Mouse (Mus musculus) midbrain, embryonic 11.5 days (tissue): ENCODE results near the gene Nckap1l. TPM values are rescaled to one million over a fixed set of nuclear protein-coding genes. Genes with fewer than 3 reads are reported as not detected.

Source experiments
- ATAC-seq: fragments of 200-750 bp; cut with Nextera tagmentation; 2 replicates; pipeline ENCODE4 v1.8.0; 2017; ENCODE audit warnings: moderate TSS enrichment, moderate library complexity; ENCODE audit not compliant: low FRiP score
- DNase-seq: peaks from one replicate; pipeline ENCODE4 v3.0.0; 2015; ENCODE audit warnings: low spot score; ENCODE audit errors: missing footprints
- H3K27ac ChIP-seq: fragments of 300-500 bp; sonication (generic); 2 replicates; pipeline ENCODE4 v1.5.1; 2014; ENCODE audit warnings: low read depth, low read length
- H3K27me3 ChIP-seq: fragments of 300-500 bp; sonication (generic); 2 replicates; pipeline ENCODE4 v1.6.1; 2014; ENCODE audit warnings: mild to moderate bottlenecking, low read length, moderate library complexity, mixed read lengths; ENCODE audit not compliant: control insufficient read depth, insufficient read depth
- H3K36me3 ChIP-seq: fragments of 300-500 bp; sonication (generic); 2 replicates; pipeline ENCODE4 v1.6.1; 2014; ENCODE audit warnings: mild to moderate bottlenecking, low read length, moderate library complexity, mixed read lengths; ENCODE audit not compliant: control insufficient read depth, insufficient read depth
- H3K4me1 ChIP-seq: fragments of 300-500 bp; sonication (generic); 2 replicates; pipeline ENCODE4 v1.6.1; 2014; ENCODE audit warnings: low read length; ENCODE audit not compliant: control insufficient read depth, insufficient read depth
- H3K4me2 ChIP-seq: fragments of 300-500 bp; sonication (generic); 2 replicates; pipeline ENCODE4 v1.6.1; 2014; ENCODE audit warnings: mild to moderate bottlenecking, moderate library complexity
- H3K4me3 ChIP-seq: fragments of 300-500 bp; sonication (generic); 2 replicates; pipeline ENCODE4 v1.5.1; 2014; ENCODE audit warnings: low read depth, low read length
- H3K9ac ChIP-seq: fragments of 300-500 bp; sonication (generic); 2 replicates; pipeline ENCODE4 v1.6.1; 2014; ENCODE audit warnings: low read length
- H3K9me3 ChIP-seq: fragments of 300-500 bp; sonication (generic); 2 replicates; pipeline ENCODE4 v1.6.1; 2016; ENCODE audit warnings: low read length; ENCODE audit not compliant: control insufficient read depth
- WGBS: fragments of 180-500 bp; shearing (Covaris S2); extraction: QIAGEN DNeasy Blood & Tissue Kit; methylation state at CpG from one replicate; pipeline ENCODE4 v1.1.7; 2014; 5-methylcytosine and 5-hydroxymethylcytosine counted together
- polyA plus RNA-seq: library from polyadenylated mRNA; unstranded; fragments of >200 nt; fragmentation: Nextera tagmentation; extraction: Ambion mirVana; gene quantifications from 2 replicates; pipeline ENCODE4 v1.2.1, GENCODE M21; 2014

Nckap1l gene
- polyA plus RNA-seq, 1 experiment from 2014 or later: 2.7 TPM

DNA sequence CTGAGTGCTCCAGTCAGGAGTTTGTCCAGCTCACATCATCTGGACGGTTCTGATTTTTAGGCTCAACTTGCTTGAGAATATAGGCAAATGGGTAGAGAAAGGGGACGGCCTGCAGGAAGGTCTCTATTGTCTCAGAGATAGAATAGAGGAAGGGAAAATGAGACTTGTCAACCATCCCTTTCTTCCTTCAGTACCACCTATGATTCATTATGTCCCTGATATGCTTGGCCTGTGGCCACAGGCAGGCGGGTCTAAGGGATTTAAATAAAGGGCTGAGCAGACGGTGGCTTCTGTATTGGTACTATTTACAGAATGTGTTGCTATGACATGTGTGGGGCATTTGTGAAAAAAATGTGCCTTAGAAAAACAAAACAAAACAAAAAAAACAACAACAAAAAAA lies 34.7 kb downstream of the Nckap1l start:
- Histone ChIP-seq H3K4me3 (no peak overlapping the region), H3K36me3 (no peaks in the 10 kb centered on the region), H3K27me3 (no peaks in the 10 kb centered on the region), H3K9me3 (no peaks in the 10 kb centered on the region), H3K4me1 (peaks cover 7% of the 10 kb centered on the region; the same call in 1 of the 2 replicates), H3K9ac (no peak overlapping the region), H3K27ac (no peak overlapping the region), H3K4me2 (no peak overlapping the region)
- WGBS: 64% methylated on average over 4 of the region's 4 CpGs
- ATAC-seq (no peak), DNase-seq (no peak)

DNA sequence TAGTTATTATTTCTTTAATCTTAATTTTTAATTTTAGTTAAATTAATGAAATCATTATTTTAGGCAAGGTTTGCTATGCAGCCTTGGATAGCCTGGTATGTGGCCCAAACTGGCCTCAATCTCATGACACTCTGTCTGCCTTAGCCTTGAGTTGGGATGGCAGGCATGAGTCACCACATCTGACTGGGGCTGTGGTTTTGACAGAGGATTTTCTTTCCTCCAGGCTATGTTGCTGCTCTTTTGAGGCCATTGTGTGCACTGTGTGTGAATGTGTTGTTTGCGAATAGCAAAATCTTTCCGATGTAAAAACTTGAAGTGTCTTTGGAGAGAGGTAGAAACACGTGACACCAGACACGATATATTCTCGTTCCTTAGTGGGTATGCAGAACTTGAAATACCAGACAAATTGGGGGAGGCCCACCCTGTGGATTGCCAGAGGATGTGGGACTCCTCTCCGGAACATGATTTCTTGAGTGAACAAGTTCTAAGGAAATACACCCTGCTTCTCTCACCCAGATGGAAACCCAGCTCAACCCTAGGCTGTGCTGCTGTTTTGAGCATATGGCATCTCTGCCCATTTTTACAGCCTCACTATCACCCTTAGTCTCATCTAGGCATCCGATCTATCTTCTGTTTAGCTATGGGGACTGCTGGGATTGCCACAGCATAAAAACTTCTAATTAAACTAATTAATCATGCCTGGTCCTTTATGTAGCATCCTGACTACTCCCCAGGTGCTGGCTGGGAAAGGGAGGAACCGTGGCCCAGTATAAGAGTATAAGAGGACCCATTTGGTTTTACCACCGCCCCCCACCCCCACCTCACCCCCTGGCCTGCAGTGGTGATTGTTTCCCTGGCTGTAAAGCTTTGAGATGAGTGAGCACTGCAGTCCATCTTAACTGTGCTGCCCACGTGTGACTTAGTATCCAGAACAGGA lies 42.9 kb downstream of the Nckap1l start:
- Histone ChIP-seq H3K27me3 (no peaks in the 10 kb centered on the region), H3K36me3 (no peaks in the 10 kb centered on the region), H3K4me2 (no peak overlapping the region), H3K9ac (no peak overlapping the region), H3K9me3 (no peaks in the 10 kb centered on the region), H3K4me1 (0 out of 2 replicates have a peak, but pooled peaks cover 5% of the 10 kb centered on the region), H3K4me3 (no peak overlapping the region), H3K27ac (no peak overlapping the region)
- ATAC-seq (no peak), DNase-seq (peak; percentile 69)
- 81% methylated on average over 10 of the region's 10 CpGs for WGBS

DNA sequence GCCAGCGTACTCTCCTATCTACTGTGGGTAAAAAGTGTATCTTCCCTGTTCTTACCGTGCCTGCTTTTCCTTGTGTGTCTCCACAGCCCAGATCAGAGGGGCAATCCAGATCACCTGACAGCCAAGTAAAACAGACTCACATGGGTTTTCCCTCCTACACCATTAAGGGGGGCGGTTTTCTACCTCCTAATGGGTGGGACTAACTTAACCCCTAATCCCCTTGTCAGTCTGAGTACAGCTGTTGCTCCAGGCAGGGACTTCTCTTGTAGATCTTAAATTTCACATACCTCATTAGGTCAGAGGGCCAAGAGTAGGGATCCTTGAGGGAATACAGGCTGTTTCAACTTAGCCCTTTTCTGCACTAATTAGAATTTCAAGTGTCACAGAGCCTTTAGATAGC lies 44.6 kb downstream of the Nckap1l start:
- Histone ChIP-seq H3K9me3 (no peaks in the 10 kb centered on the region), H3K4me3 (no peak overlapping the region), H3K4me2 (no peak overlapping the region), H3K27ac (no peak overlapping the region), H3K36me3 (no peaks in the 10 kb centered on the region), H3K27me3 (no peaks in the 10 kb centered on the region), H3K9ac (no peak overlapping the region), H3K4me1 (no peaks in the 10 kb centered on the region; the same call in 1 of the 2 replicates)
- DNase-seq (peak; percentile 77), ATAC-seq (no peak)
- 35% methylated on average over 3 of the region's 3 CpGs for WGBS

DNA sequence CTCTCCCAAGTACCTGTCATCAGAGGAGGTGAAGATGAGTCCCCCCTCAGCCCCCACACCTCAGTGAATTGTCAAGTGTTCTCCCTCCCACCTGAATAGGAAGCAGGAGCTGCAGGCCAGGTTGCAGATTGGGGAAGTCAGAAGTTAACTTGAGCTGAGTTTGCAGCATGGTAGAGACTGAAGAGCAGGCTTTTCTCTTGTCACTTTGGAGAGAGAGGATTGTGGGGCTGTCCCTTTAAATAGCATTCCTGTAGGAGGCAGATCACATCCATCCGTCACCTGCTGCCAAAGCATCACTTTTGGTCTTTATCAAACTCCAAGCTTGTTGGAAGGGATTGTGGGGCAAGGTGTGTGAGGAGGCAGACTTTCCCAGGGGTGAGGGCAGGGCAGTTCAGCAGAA lies 47.1 kb downstream of the Nckap1l start:
- Histone ChIP-seq H3K27ac (no peak overlapping the region), H3K4me2 (no peak overlapping the region), H3K9ac (no peak overlapping the region), H3K9me3 (no peaks in the 10 kb centered on the region), H3K4me1 (peaks cover 7% of the 10 kb centered on the region), H3K27me3 (peaks cover 4% of the 10 kb centered on the region; the same call in 1 of the 2 replicates), H3K36me3 (no peaks in the 10 kb centered on the region), H3K4me3 (no peak overlapping the region)
- ATAC-seq (no peak), DNase-seq (no peak)
- 50% methylated on average over 1 of the region's 1 CpGs for WGBS

DNA sequence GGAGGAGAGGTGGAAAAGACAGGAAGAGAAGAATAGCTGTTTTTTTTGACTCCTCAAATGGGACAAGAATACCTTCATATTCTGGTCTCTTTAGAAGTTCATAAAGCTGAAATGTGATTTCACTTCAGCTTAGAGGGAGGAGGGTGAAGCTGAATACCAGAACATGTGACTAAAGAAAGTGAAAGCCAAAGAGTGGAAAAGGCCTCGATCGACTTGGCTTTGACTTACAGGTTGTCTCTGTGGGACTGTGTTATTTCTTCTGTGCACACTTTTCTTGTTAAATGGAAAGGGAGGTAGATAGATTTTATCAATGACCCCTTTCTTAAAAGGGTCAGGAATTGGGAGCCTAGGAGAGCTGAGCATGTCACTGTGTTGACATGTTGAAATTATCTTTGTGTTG lies 47.6 kb downstream of the Nckap1l start:
- no peaks in the 10 kb centered on the region for H3K36me3 ChIP-seq
- no peak overlapping the region for H3K9ac ChIP-seq
- DNase-seq: peak; percentile 67
- no peaks in the 10 kb centered on the region for H3K9me3 ChIP-seq
- no peak for ATAC-seq
- no peak overlapping the region for H3K4me3 ChIP-seq
- peaks cover 4% of the 10 kb centered on the region; the same call in 1 of the 2 replicates for H3K27me3 ChIP-seq
- WGBS: 78% methylated on average over 2 of the region's 2 CpGs
- peaks cover 7% of the 10 kb centered on the region for H3K4me1 ChIP-seq
- H3K4me2 ChIP-seq: no peak overlapping the region
- H3K27ac ChIP-seq: no peak overlapping the region

DNA sequence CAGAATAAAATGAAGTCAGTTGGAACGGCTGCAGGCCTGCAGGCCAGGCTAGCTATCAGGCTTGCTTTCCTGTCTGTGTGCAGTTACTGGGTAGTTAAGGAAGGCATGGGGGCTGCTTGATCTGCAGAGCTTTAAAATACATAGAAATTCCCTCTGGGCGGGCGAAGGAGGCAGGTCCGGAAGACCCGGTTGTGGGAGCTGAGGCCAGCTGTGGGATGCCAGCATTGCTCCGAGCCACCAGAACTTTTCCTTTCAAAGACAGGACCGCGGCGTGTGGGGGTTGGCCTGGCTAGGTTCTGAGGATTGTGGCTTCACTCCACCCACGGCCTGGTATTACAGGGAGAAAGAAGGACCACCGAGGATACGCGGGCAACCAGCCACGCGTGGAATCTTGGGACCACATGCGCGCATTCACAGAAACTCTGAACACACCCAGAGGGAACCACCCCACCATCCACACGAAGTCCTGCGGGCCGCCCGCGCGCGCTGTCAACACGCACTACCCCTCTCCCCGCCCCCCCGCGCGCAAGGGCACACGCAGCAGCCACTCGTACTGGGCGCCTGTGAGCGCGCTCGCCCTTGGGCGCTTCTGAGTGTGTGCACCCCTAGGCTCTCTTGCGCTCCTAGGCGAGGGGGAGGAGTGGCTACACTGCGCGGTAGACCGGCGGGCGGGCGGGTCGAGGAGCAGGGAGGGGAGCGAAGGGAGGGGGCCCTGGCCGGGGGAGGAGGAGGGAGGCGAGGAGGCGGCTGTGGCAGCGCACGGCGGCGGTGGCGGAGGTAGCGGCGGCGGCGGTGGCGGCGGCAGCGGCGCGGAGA lies 49.0 kb downstream of the Nckap1l start, which contains the start of gene Pde1b:
TSS of gene Pde1b (plus strand) at position 600 of the 816 bp plus-strand sequence.
- peak; percentile 97 for DNase-seq
- Histone ChIP-seq H3K4me2 (peak within 1 kb of the TSS; percentile 94), H3K4me3 (peak within 1 kb of the TSS; percentile 63), H3K9ac (peak within 1 kb of the TSS; percentile 84), H3K4me1 (peaks cover 7% of the 10 kb centered on the region), H3K27me3 (peaks cover 4% of the 10 kb centered on the region; the same call in 1 of the 2 replicates), H3K36me3 (no peaks in the 10 kb centered on the region), H3K27ac (peak within 1 kb of the TSS; percentile 3; the same call in 1 of the 2 replicates), H3K9me3 (no peaks in the 10 kb centered on the region)
- under 1% methylated on average over 58 of the region's 63 CpGs for WGBS
- peak; percentile 94 for ATAC-seq

DNA sequence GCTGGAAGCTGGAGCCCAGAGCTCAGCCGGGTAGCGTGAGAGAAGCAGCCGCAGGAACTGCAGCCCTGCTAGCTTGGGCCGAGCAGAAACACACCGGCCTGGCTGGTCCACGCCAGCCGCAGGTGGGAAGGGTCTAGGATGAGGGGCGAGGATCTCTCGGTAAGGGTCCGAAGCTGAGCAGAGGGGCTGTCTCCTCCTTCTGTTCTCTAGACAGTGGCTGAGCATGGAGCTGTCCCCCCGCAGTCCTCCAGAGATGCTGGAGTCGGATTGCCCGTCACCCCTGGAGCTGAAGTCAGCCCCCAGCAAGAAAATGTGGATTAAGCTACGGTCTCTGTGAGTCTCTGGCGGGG lies 49.6 kb downstream of the Nckap1l start:
- ATAC-seq (peak; percentile 79), DNase-seq (peak; percentile 96)
- Histone ChIP-seq H3K36me3 (no peaks in the 10 kb centered on the region), H3K4me1 (peaks cover 7% of the 10 kb centered on the region), H3K4me3 (peak overlapping the region; percentile 63), H3K9me3 (no peaks in the 10 kb centered on the region), H3K27ac (peak overlapping the region; percentile 3; the same call in 1 of the 2 replicates), H3K9ac (peak overlapping the region; percentile 84), H3K27me3 (peaks cover 4% of the 10 kb centered on the region; the same call in 1 of the 2 replicates), H3K4me2 (peak overlapping the region; percentile 94)
- WGBS: 0% methylated on average over 15 of the region's 15 CpGs

DNA sequence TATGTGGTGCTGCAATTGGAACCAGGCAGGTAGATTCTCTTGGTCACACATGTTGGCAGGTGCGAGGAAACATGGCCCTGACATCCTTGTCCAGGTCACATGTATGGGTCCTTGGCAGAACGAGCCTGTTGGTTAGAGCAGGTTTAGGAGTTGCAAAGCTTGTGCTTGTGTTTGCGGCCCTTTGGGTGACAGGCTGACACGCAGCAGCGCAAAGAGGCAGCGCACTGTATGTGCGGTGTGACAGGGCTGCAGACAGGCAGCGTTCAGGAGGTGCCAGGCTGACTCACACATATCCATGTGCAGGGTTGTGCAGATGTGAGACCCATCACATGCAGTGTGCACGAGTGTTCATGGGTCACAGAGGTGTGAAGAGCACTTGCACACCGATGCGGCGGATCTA lies 50.1 kb downstream of the Nckap1l start:
- Histone ChIP-seq H3K4me1 (peaks cover 7% of the 10 kb centered on the region), H3K9me3 (no peaks in the 10 kb centered on the region), H3K27ac (no peak overlapping the region), H3K9ac (peak overlapping the region; percentile 84), H3K36me3 (no peaks in the 10 kb centered on the region), H3K27me3 (peaks cover 4% of the 10 kb centered on the region; the same call in 1 of the 2 replicates), H3K4me2 (peak overlapping the region; percentile 94), H3K4me3 (peak overlapping the region; percentile 63)
- ATAC-seq: peak; percentile 51; the same call in 1 of the 2 replicates
- DNase-seq: peak; percentile 83
- 57% methylated on average over 12 of the region's 12 CpGs for WGBS
